Mouse (Mus musculus) hindbrain, embryonic 10.5 days (tissue): Measurements from ENCODE around the gene Thtpa. TPM values are rescaled to one million over a fixed set of nuclear protein-coding genes. Genes with fewer than 3 reads are reported as not detected.

Experiments used
- DNase-seq: peaks from one replicate; pipeline ENCODE4 v3.0.0-alpha.2; 2017; ENCODE audit warnings: low spot score
- H3K27ac ChIP-seq: fragments of 300-500 bp; sonication (generic); 2 replicates; pipeline ENCODE4 v1.5.1; 2016; ENCODE audit warnings: mild to moderate bottlenecking, moderate library complexity
- H3K27me3 ChIP-seq: fragments of 300-500 bp; sonication (generic); 2 replicates; pipeline ENCODE4 v1.6.1; 2016; ENCODE audit warnings: mild to moderate bottlenecking; ENCODE audit not compliant: poor library complexity, insufficient read depth, severe bottlenecking
- H3K36me3 ChIP-seq: fragments of 300-500 bp; sonication (generic); 2 replicates; pipeline ENCODE4 v1.6.1; 2016; ENCODE audit warnings: mild to moderate bottlenecking, moderate library complexity
- H3K4me1 ChIP-seq: fragments of 300-500 bp; sonication (generic); replicated peaks from 2 replicates; pipeline ENCODE4 v1.6.1; 2016; ENCODE audit warnings: mild to moderate bottlenecking
- H3K4me3 ChIP-seq: fragments of 300-500 bp; sonication (generic); 2 replicates; pipeline ENCODE4 v1.5.1; 2016; ENCODE audit warnings: mild to moderate bottlenecking, moderate library complexity
- H3K9me3 ChIP-seq: fragments of 300-500 bp; sonication (generic); 2 replicates; pipeline ENCODE4 v1.6.1; 2016; ENCODE audit warnings: mild to moderate bottlenecking, moderate library complexity
- WGBS: fragments of 180-500 bp; shearing (Covaris S2); methylation state at CpG from one replicate; pipeline ENCODE4 v1.1.7; 2016; 5-methylcytosine and 5-hydroxymethylcytosine counted together
- polyA plus RNA-seq: library from polyadenylated mRNA; unstranded; fragments of >200 nt; fragmentation: Nextera tagmentation; extraction: Ambion mirVana; gene quantifications from 2 replicates; pipeline ENCODE4 v1.2.1, GENCODE M21; 2016

The Thtpa gene
- 24.4 and 26.1 TPM in 2 replicates for polyA plus RNA-seq

GRCm38 (mm10) chr14:55094704-55095231 is at the start of gene Thtpa:
TSS of gene Thtpa (plus strand) at chr14:55094784.
- WGBS = under 1% methylated on average over 30 of the region's 30 CpGs
- Histone ChIP-seq H3K4me1 (peaks cover 63% of the 10 kb centered on the region), H3K4me3 (peak within 1 kb of the TSS; percentile 68)

DNA sequence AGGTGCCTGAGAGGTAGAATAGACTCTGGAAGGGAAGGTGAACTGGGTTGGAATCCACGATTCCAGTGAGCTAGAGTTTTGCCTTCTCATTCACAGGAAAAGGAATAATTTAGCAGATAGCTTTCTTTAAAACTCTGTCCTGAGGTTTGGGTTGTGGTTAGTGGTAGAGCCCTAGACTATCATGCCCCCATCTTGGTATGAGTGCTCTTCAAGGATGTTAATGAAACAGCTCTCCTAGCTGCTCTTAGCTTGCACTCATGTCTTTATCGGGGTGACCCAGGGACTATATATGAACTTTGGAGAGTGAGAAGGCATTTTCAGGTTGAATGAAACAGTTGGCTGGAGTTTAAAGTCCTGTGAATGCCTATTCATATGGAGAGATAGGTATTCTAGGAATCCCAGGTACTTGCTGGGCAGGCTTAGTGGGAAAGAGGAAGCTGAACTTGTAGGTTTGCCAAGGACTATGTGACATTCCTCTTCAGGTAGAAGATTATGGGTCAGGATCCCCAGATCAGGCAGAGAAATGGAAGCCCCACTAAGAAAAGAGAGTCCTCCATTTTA is 46.5 kb upstream of the Thtpa start:
- H3K27ac ChIP-seq = no peak overlapping the region
- WGBS = 82% methylated on average over 2 of the region's 2 CpGs
- no peak for DNase-seq

More at GRCm38 (mm10) chr14:55094704-55095231, at the start of gene Thtpa:
- Histone ChIP-seq H3K36me3 (peaks cover 29% of the 10 kb centered on the region), H3K27me3 (0 out of 2 replicates have a peak, but pooled peaks cover 6% of the 10 kb centered on the region), H3K9me3 (no peaks in the 10 kb centered on the region), H3K27ac (peak within 1 kb of the TSS; percentile 96)
- DNase-seq = peak; percentile 88

DNA sequence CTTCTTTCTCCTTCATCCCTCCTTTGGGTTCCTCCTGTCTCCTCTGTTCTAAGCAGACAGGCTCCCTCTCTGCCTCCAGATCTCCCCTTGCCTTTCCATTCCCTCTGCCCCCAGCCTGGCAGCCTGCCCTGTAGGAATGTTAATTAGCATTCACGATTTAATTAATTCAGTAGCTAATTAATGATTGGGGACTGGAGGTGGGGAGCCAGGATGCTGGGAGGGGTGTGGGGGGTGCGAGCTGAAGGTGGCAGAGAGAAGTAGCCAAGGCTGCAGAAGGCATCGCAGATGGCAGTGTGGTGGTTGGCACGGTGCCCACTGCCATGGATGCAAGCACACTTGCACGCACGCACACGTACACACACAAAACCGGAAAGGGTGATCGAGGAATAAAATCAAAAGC is 42.1 kb upstream of the Thtpa start:
- DNase-seq = no peak
- Histone ChIP-seq H3K4me1 (peaks cover 15% of the 10 kb centered on the region; the same call in 1 of the 2 replicates), H3K36me3 (no peaks in the 10 kb centered on the region), H3K27ac (no peak overlapping the region), H3K4me3 (no peak overlapping the region), H3K27me3 (no peaks in the 10 kb centered on the region), H3K9me3 (no peaks in the 10 kb centered on the region)
- WGBS = 89% methylated on average over 9 of the region's 9 CpGs

More for the DNA sequence above, 46.5 kb upstream of the Thtpa start:
- Histone ChIP-seq H3K4me3 (no peak overlapping the region), H3K36me3 (no peaks in the 10 kb centered on the region), H3K27me3 (no peaks in the 10 kb centered on the region), H3K4me1 (peaks cover 12% of the 10 kb centered on the region; the same call in 1 of the 2 replicates), H3K9me3 (no peaks in the 10 kb centered on the region)

GRCm38 (mm10) chr14:55053050-55053449 is 41.5 kb upstream of the Thtpa start:
- Histone ChIP-seq H3K27me3 (no peaks in the 10 kb centered on the region), H3K9me3 (no peaks in the 10 kb centered on the region), H3K36me3 (no peaks in the 10 kb centered on the region), H3K4me1 (peaks cover 15% of the 10 kb centered on the region; the same call in 1 of the 2 replicates), H3K27ac (no peak overlapping the region), H3K4me3 (no peak overlapping the region)
- 88% methylated on average over 4 of the region's 4 CpGs for WGBS
- no peak for DNase-seq

DNA sequence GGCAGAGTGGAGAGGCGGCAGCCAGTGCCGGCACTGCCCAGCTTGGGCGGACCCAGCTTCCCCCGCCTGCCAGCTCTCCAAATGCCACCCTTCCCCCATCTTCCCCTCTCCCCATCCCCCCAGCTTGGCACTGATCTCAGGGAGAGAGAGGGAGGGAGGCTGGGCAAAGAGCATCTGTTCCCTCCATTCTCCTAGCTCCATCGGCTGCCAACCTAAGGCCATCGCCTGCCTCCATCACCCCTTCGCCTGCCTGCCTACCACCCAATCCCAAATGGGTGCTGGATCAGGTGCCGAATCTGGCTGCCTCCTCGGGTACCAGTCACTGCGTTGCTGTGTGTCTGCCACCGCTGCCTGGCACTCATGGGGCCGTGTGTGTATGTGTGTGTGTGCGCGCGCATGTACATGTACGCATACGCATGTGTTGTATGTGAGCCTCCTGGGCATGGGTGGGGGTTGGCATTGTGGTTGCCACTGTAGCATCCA is 40.8 kb upstream of the Thtpa start:
- no peak for DNase-seq
- Histone ChIP-seq H3K36me3 (no peaks in the 10 kb centered on the region), H3K9me3 (no peaks in the 10 kb centered on the region), H3K27me3 (no peaks in the 10 kb centered on the region), H3K4me3 (no peak overlapping the region), H3K27ac (no peak overlapping the region), H3K4me1 (peaks cover 15% of the 10 kb centered on the region; the same call in 1 of the 2 replicates)
- WGBS = 89% methylated on average over 17 of the region's 17 CpGs

GRCm38 (mm10) chr14:55054191-55054749 is 40.3 kb upstream of the Thtpa start:
- 87% methylated on average over 10 of the region's 10 CpGs for WGBS
- H3K4me1 ChIP-seq = peaks cover 10% of the 10 kb centered on the region; the same call in 1 of the 2 replicates
- no peaks in the 10 kb centered on the region for H3K27me3 ChIP-seq
- no peak overlapping the region for H3K27ac ChIP-seq
- no peaks in the 10 kb centered on the region for H3K9me3 ChIP-seq
- no peaks in the 10 kb centered on the region for H3K36me3 ChIP-seq
- H3K4me3 ChIP-seq = no peak overlapping the region
- DNase-seq = no peak

- Histone ChIP-seq H3K36me3 (no peaks in the 10 kb centered on the region), H3K4me1 (peaks cover 8% of the 10 kb centered on the region; the same call in 1 of the 2 replicates), H3K27ac (no peak overlapping the region), H3K9me3 (no peaks in the 10 kb centered on the region), H3K27me3 (no peaks in the 10 kb centered on the region), H3K4me3 (no peak overlapping the region)
- 83% methylated on average over 11 of the region's 11 CpGs for WGBS
- no peak for DNase-seq
Measured at GRCm38 (mm10) chr14:55055167-55055834, 39.3 kb upstream of the Thtpa start.

GRCm38 (mm10) chr14:55059009-55059408 is 35.6 kb upstream of the Thtpa start:
- Histone ChIP-seq H3K27ac (no peak overlapping the region), H3K4me3 (no peak overlapping the region), H3K9me3 (no peaks in the 10 kb centered on the region), H3K36me3 (peaks cover 11% of the 10 kb centered on the region), H3K27me3 (peaks cover 10% of the 10 kb centered on the region; the same call in 1 of the 2 replicates), H3K4me1 (peaks cover 36% of the 10 kb centered on the region)
- 92% methylated on average over 1 of the region's 1 CpGs for WGBS
- no peak for DNase-seq

- Histone ChIP-seq H3K9me3 (no peaks in the 10 kb centered on the region), H3K27ac (no peak overlapping the region), H3K4me1 (peaks cover 38% of the 10 kb centered on the region), H3K36me3 (peaks cover 20% of the 10 kb centered on the region), H3K27me3 (peaks cover 19% of the 10 kb centered on the region; the same call in 1 of the 2 replicates), H3K4me3 (no peak overlapping the region)
- DNase-seq = no peak
- WGBS = 69% methylated on average over 5 of the region's 5 CpGs
Measured at GRCm38 (mm10) chr14:55059931-55060330, 34.7 kb upstream of the Thtpa start.

DNA sequence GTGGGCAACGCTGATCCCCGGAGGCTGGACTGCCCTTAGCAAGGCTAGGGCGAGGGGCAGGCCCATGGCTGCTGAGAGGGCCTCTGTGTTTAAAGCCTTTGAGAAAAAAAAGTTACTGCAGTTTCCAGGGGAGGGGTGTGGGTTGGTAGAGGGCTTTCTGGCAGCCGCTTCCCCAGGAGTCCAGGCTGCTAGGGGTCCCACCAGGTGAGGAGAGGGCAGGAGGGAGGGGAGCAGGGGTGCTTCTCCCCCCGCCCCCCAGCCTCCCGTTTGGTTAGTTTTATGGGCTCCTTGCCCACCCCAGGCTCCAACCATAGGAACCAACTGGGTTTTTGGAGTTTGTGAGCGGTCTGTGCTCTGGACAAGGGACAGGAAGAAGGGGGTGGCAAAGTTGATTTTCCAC is 32.7 kb upstream of the Thtpa start:
- Histone ChIP-seq H3K4me3 (no peak overlapping the region), H3K4me1 (peaks cover 38% of the 10 kb centered on the region), H3K9me3 (no peaks in the 10 kb centered on the region), H3K36me3 (peaks cover 39% of the 10 kb centered on the region), H3K27ac (no peak overlapping the region), H3K27me3 (peaks cover 26% of the 10 kb centered on the region)
- WGBS = 38% methylated on average over 7 of the region's 7 CpGs
- no peak for DNase-seq

GRCm38 (mm10) chr14:55062626-55063025 is 32.0 kb upstream of the Thtpa start:
- DNase-seq = peak; percentile 34
- Histone ChIP-seq H3K27me3 (peaks cover 26% of the 10 kb centered on the region), H3K4me3 (peak overlapping the region; percentile 6; the same call in 1 of the 2 replicates), H3K27ac (0 out of 2 replicates have a peak overlapping the region, but pooled peaks have one; percentile 13), H3K36me3 (peaks cover 47% of the 10 kb centered on the region), H3K4me1 (peaks cover 38% of the 10 kb centered on the region), H3K9me3 (no peaks in the 10 kb centered on the region)
- WGBS = 25% methylated on average over 17 of the region's 17 CpGs

DNA sequence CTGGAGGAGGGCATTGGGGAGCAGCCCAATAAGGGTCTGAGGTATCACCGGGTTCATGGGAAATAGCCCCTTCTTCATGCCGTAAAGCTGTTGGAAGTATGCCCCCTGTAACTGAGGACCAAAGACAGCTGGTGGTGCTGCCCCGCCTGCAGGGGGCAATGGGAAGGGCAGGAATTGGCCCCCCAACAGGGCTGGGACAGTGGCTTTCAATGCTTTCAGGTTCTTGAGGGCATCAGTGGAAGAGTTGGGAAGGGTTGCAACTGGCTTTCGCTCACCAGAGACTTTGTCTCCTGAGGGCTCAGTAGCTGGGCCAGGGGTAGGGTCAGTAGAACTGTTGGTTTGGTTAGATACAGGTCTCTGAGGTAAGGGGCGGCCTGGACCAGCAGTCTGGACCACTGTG is 31.5 kb upstream of the Thtpa start:
- Histone ChIP-seq H3K36me3 (peaks cover 52% of the 10 kb centered on the region), H3K27me3 (peaks cover 26% of the 10 kb centered on the region), H3K4me3 (no peak overlapping the region), H3K9me3 (no peaks in the 10 kb centered on the region), H3K27ac (0 out of 2 replicates have a peak overlapping the region, but pooled peaks have one; percentile 13), H3K4me1 (peaks cover 38% of the 10 kb centered on the region)
- DNase-seq = no peak
- 90% methylated on average over 5 of the region's 5 CpGs for WGBS
